Mouse (Mus musculus): ENCODE data around the gene Gm10334. TPM values are rescaled to one million over a fixed set of nuclear protein-coding genes. Genes with fewer than 3 reads are reported as not detected.
"Not testable (repeated sequence)": the region's sequence is repeated elsewhere in the genome, so short reads cannot be mapped to it uniquely, and the experiment has no call there.

Gene Gm10334
- not detected for total RNA-seq (2022)

- not testable (repeated sequence) for DNase-seq (ENCODE audit: low spot score in 2 of 2)
Observed at GRCm38 (mm10) chr6:41446045-41446444, at the start of gene Gm10334. Gm10334 (minus strand) TSS chr6:41446145.

GRCm38 (mm10) chr6:41458632-41459031, 12.7 kb upstream of the Gm10334 start, which contains the start of gene Prss1:
Prss1 (plus strand) TSS chr6:41458932.
- DNase-seq (ENCODE audit: low spot score in 2 of 2): not testable (repeated sequence)

GRCm38 (mm10) chr6:41442261-41442660, 3.7 kb downstream of the Gm10334 start:
- not testable (repeated sequence) for DNase-seq (ENCODE audit: low spot score in 2 of 2)

Other genes with a start within 250 kb of the Gm10334 start
- not detected for gene Try4, start 143.9 kb downstream of the Gm10334 start, total RNA-seq (2022)
- not detected for gene Try5, start 129.3 kb downstream of the Gm10334 start, total RNA-seq (2022)
- not detected for gene Try10, start 92.0 kb downstream of the Gm10334 start, total RNA-seq (2022)
- not detected for gene Prss3, start 68.5 kb downstream of the Gm10334 start, total RNA-seq (2022)
- gene Gm5771, start 53.8 kb downstream of the Gm10334 start, total RNA-seq (2022): not detected
- not detected for gene Prss1, start 12.8 kb upstream of the Gm10334 start, total RNA-seq (2022)
- not detected for gene Prss2, start 75.6 kb upstream of the Gm10334 start, total RNA-seq (2022)
- gene Ephb6, start 159.3 kb upstream of the Gm10334 start, total RNA-seq (2022): 1 to 10 TPM in 1 of 4 experiments, under 1 TPM in 3; 0.39 to 1.2 (median 0.71) TPM
- not detected for gene Trpv6, start 190.3 kb upstream of the Gm10334 start, total RNA-seq (2022)
- gene Trpv5, start 234.6 kb upstream of the Gm10334 start, total RNA-seq (2022): not detected
- not detected for gene Llcfc1, start 238.3 kb upstream of the Gm10334 start, total RNA-seq (2022)